Comparison of ENCODE assay signal across 9 mouse cellular contexts in genomic region chr16:78238052-78238701, GRCm38 (mm10).
DNase-seq lines count a peak whose midpoint lies in the region; ATAC-seq and TF ChIP-seq lines count a peak whose summit lies in the region.
"Had no signal": no experiment of that assay in that cellular context is flagged by ENCODE, and none has a peak within 500 bp of the region (broad histone marks: within the 10 kb centered on the region; RNA-seq: fewer than 3 reads in every experiment).

No protein-coding gene starts in this region.

- no peak for DNase-seq in heart, adult 9 months (ENCODE audit: low spot score in 2 of 2)
- DNase-seq in forebrain, embryonic 11.5 days (ENCODE audit: low spot score) = peak; percentile 90
- peak; percentile 89 for DNase-seq in midbrain, embryonic 10.5 days (ENCODE audit: low spot score)

- H3K27me3 ChIP-seq in heart, embryonic 13.5 days (replicated peaks) = no peaks in the 10 kb centered on the region; the same call in 1 of the 2 replicates
- H3K27me3 ChIP-seq in forebrain, embryonic 11.5 days (ENCODE audit: control insufficient read depth, insufficient read depth, low read length) = no peaks in the 10 kb centered on the region; the same call in 1 of the 2 replicates
- H3K27me3 ChIP-seq in intestine, embryonic 15.5 days (replicated peaks) = no peaks in the 10 kb centered on the region
- peaks cover 16% of the 10 kb centered on the region for H3K27me3 ChIP-seq in midbrain, embryonic 10.5 days (ENCODE audit: low read depth, poor library complexity, severe bottlenecking)
- H3K27me3 ChIP-seq in stomach, embryonic 15.5 days (replicated peaks) = no peaks in the 10 kb centered on the region
- H3K27me3 ChIP-seq: CH12.LX had no signal

- no peaks in the 10 kb centered on the region for H3K36me3 ChIP-seq in heart, embryonic 13.5 days
- H3K36me3 ChIP-seq in forebrain, embryonic 11.5 days (ENCODE audit: control insufficient read depth, insufficient read depth, low read length) = no peaks in the 10 kb centered on the region
- H3K36me3 ChIP-seq in intestine, embryonic 15.5 days = no peaks in the 10 kb centered on the region
- H3K36me3 ChIP-seq in midbrain, embryonic 10.5 days = no peaks in the 10 kb centered on the region
- H3K36me3 ChIP-seq in stomach, embryonic 15.5 days = no peaks in the 10 kb centered on the region

- H3K4me1 ChIP-seq in heart, embryonic 13.5 days = peaks cover 13% of the 10 kb centered on the region
- peaks cover 7% of the 10 kb centered on the region; the same call in 1 of the 2 replicates for H3K4me1 ChIP-seq in bone marrow macrophage, adult 2 months (ENCODE audit: control insufficient read depth, insufficient read depth, low read length)
- H3K4me1 ChIP-seq in forebrain, embryonic 11.5 days (replicated peaks; ENCODE audit: control insufficient read depth, insufficient read depth, low read length) = peaks cover 8% of the 10 kb centered on the region
- peaks cover 3% of the 10 kb centered on the region for H3K4me1 ChIP-seq in intestine, embryonic 15.5 days (replicated peaks)
- H3K4me1 ChIP-seq in midbrain, embryonic 10.5 days = peaks cover 37% of the 10 kb centered on the region
- peaks cover 17% of the 10 kb centered on the region for H3K4me1 ChIP-seq in stomach, embryonic 15.5 days

- H3K9ac ChIP-seq in heart, embryonic 13.5 days = peak overlapping the region; percentile 80
- H3K9ac ChIP-seq in forebrain, embryonic 11.5 days (ENCODE audit: low read length) = peak overlapping the region; percentile 27
- H3K9ac ChIP-seq in intestine, embryonic 15.5 days = 0 out of 2 replicates have a peak overlapping the region, but pooled peaks have one; percentile 15
- no peak overlapping the region for H3K9ac ChIP-seq in stomach, embryonic 15.5 days

- ATAC-seq in heart, embryonic 13.5 days (ENCODE audit: extremely low read depth, insufficient number of reproducible peaks, low FRiP score, low TSS enrichment) = no peak
- ATAC-seq in forebrain, embryonic 11.5 days (replicated peaks; ENCODE audit: low FRiP score) = peak; percentile 92
- peak; percentile 22; the same call in 1 of the 2 replicates for ATAC-seq in intestine, embryonic 15.5 days
- ATAC-seq in stomach, embryonic 15.5 days (ENCODE audit: insufficient read depth, low FRiP score, low read depth) = no peak
- ATAC-seq in megakaryocyte-erythroid progenitor cell, adult 5-6 weeks (replicated peaks; ENCODE audit: low FRiP score, low TSS enrichment, poor library complexity, severe bottlenecking) = no peak

- peak overlapping the region; percentile 59 for H3K4me3 ChIP-seq in heart, embryonic 13.5 days
- H3K4me3 ChIP-seq in bone marrow macrophage, adult 2 months (ENCODE audit: insufficient read depth, low read length) = peak overlapping the region; percentile 44
- peak overlapping the region; percentile 29 for H3K4me3 ChIP-seq in forebrain, embryonic 11.5 days (ENCODE audit: low read depth, low read length)
- H3K4me3 ChIP-seq in intestine, embryonic 15.5 days (replicated peaks) = peak overlapping the region; percentile 38
- H3K4me3 ChIP-seq in midbrain, embryonic 10.5 days = peak overlapping the region; percentile 54
- peak overlapping the region; percentile 44 for H3K4me3 ChIP-seq in stomach, embryonic 15.5 days (replicated peaks)

- H3K9me3 ChIP-seq in heart, embryonic 13.5 days = no peaks in the 10 kb centered on the region
- no peaks in the 10 kb centered on the region for H3K9me3 ChIP-seq in forebrain, embryonic 11.5 days (ENCODE audit: control insufficient read depth, low read length)
- no peaks in the 10 kb centered on the region for H3K9me3 ChIP-seq in intestine, embryonic 15.5 days
- H3K9me3 ChIP-seq in midbrain, embryonic 10.5 days (replicated peaks) = no peaks in the 10 kb centered on the region
- H3K9me3 ChIP-seq in stomach, embryonic 15.5 days = no peaks in the 10 kb centered on the region

- TF ChIP-seq POLR2A in bone marrow macrophage, adult 2 months (IDR thresholded peaks at IDR 0.05; ENCODE audit: borderline replicate concordance, low read depth, low read length) = no peak

- peak; percentile 6; the same call in 1 of the 2 replicates for TF ChIP-seq CTCF in bone marrow macrophage, adult 2 months (IDR thresholded peaks at IDR 0.05; ENCODE audit: low read depth, low read length)

- H3K27ac ChIP-seq in heart, embryonic 13.5 days (replicated peaks) = peak overlapping the region; percentile 53; the same call in 1 of the 2 replicates
- H3K27ac ChIP-seq in bone marrow macrophage, adult 2 months (ENCODE audit: insufficient read depth, low read depth, low read length) = no peak overlapping the region
- peak overlapping the region; percentile 86 for H3K27ac ChIP-seq in forebrain, embryonic 11.5 days (ENCODE audit: low read depth, low read length)
- H3K27ac ChIP-seq in intestine, embryonic 15.5 days = no peak overlapping the region
- H3K27ac ChIP-seq in midbrain, embryonic 10.5 days (replicated peaks) = peak overlapping the region; percentile 90
- no peak overlapping the region; the same call in 1 of the 2 replicates for H3K27ac ChIP-seq in stomach, embryonic 15.5 days

- H3K4me2 ChIP-seq in heart, embryonic 13.5 days = peak overlapping the region; percentile 74
- H3K4me2 ChIP-seq in forebrain, embryonic 11.5 days (ENCODE audit: low read depth, low read length, severe bottlenecking) = peak overlapping the region; percentile 51
- peak overlapping the region; percentile 75 for H3K4me2 ChIP-seq in intestine, embryonic 15.5 days (replicated peaks)
- peak overlapping the region; percentile 81 for H3K4me2 ChIP-seq in stomach, embryonic 15.5 days

- WGBS in heart, embryonic 13.5 days = 1% methylated on average over 18 of the region's 18 CpGs
- under 1% methylated on average over 18 of the region's 18 CpGs for WGBS in forebrain, embryonic 11.5 days
- 2% methylated on average over 18 of the region's 18 CpGs for WGBS in intestine, embryonic 15.5 days
- under 1% methylated on average over 18 of the region's 18 CpGs for WGBS in midbrain, embryonic 10.5 days
- WGBS in stomach, embryonic 15.5 days = 3% methylated on average over 18 of the region's 18 CpGs

Comparison
In these comparisons a context has a peak if more than half of its experiments do, and no peak if none do; other contexts are left out.
1. ATAC-seq: peak in forebrain, embryonic 11.5 days (single experiment) and intestine, embryonic 15.5 days (single experiment); none in heart, embryonic 13.5 days (single experiment), stomach, embryonic 15.5 days (single experiment) and megakaryocyte-erythroid progenitor cell, adult 5-6 weeks (single experiment).
2. H3K27ac ChIP-seq: peak in heart, embryonic 13.5 days (single experiment), forebrain, embryonic 11.5 days (single experiment) and midbrain, embryonic 10.5 days (single experiment); none in bone marrow macrophage, adult 2 months (single experiment), intestine, embryonic 15.5 days (single experiment) and stomach, embryonic 15.5 days (single experiment).
3. DNase-seq: peak in forebrain, embryonic 11.5 days (single experiment) and midbrain, embryonic 10.5 days (single experiment); none in heart, adult 9 months (0 of 2).
4. Peak in every context shown above with its lines, with median percentiles within 50 percentile points of each other: H3K4me2 ChIP-seq and H3K4me3 ChIP-seq.